Mouse (Mus musculus) midbrain, embryonic 15.5 days (tissue): ENCODE measurements around the gene Gm13287. TPM values are rescaled to one million over a fixed set of nuclear protein-coding genes. Genes with fewer than 3 reads are reported as not detected.
"Not testable (repeated sequence)": the region's sequence is repeated elsewhere in the genome, so short reads cannot be mapped to it uniquely, and the experiment has no call there.

Source experiments
- ATAC-seq: fragments of 200-750 bp; cut with Nextera tagmentation; replicated peaks from 2 replicates; pipeline ENCODE4 v1.8.0; 2017; ENCODE audit warnings: moderate TSS enrichment
- H3K27ac ChIP-seq: fragments of 300-500 bp; sonication (generic); 2 replicates; pipeline ENCODE4 v1.5.1; 2015; ENCODE audit warnings: mild to moderate bottlenecking, inconsistent platforms
- H3K27me3 ChIP-seq: fragments of 300-500 bp; sonication (generic); replicated peaks from 2 replicates; pipeline ENCODE4 v1.6.1; 2015; ENCODE audit warnings: inconsistent platforms
- H3K36me3 ChIP-seq: fragments of 300-500 bp; sonication (generic); replicated peaks from 2 replicates; pipeline ENCODE4 v1.6.1; 2015; ENCODE audit warnings: inconsistent platforms
- H3K4me1 ChIP-seq: fragments of 300-500 bp; sonication (generic); 2 replicates; pipeline ENCODE4 v1.6.1; 2015; ENCODE audit warnings: inconsistent platforms
- H3K4me2 ChIP-seq: fragments of 300-500 bp; sonication (generic); 2 replicates; pipeline ENCODE4 v1.6.1; 2015; ENCODE audit warnings: inconsistent platforms, mild to moderate bottlenecking, moderate library complexity
- H3K4me3 ChIP-seq: fragments of 300-500 bp; sonication (generic); 2 replicates; pipeline ENCODE4 v1.5.1; 2015; ENCODE audit warnings: mild to moderate bottlenecking, inconsistent platforms
- H3K9ac ChIP-seq: fragments of 300-500 bp; sonication (generic); 2 replicates; pipeline ENCODE4 v1.6.1; 2015; ENCODE audit warnings: mild to moderate bottlenecking, inconsistent platforms
- H3K9me3 ChIP-seq: fragments of 300-500 bp; sonication (generic); 2 replicates; pipeline ENCODE4 v1.6.1; 2016; ENCODE audit warnings: inconsistent platforms
- WGBS: fragments of 180-500 bp; shearing (Covaris S2); methylation state at CpG from one replicate; pipeline ENCODE4 v1.1.7; 2015; ENCODE audit warnings: mixed read lengths; 5-methylcytosine and 5-hydroxymethylcytosine counted together
- polyA plus RNA-seq: library from polyadenylated mRNA; unstranded; fragments of >200 nt; fragmentation: Nextera tagmentation; extraction: Ambion mirVana; gene quantifications from 2 replicates; pipeline ENCODE4 v1.2.1, GENCODE M21; 2015

Gene Gm13287
- polyA plus RNA-seq, 1 experiment from 2014 or later: not detected

DNA sequence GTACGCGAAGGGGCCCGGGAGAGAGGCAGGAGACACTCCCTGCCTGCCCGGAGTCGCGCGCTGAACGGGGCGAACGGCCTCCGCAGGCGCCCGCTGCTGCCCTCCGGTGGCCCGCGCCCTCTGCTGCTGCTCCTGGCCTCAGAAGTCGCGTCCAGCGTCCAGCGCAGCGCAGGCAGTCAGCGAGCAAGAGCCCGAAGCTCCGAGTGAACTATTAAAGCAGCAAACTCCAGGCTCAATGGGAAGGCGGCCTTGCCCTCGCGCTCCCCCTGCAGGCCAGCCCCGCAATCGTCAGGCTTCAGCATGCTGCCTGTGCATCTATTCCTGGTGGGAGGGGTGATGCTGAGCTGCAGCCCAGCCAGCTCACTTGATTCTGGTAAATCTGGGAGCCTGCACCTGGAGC lies 23.5 kb upstream of the Gm13287 start, which contains the start of gene Gm13272:
TSS of gene Gm13272 (plus strand) at position 301 of the 400 bp plus-strand sequence.
- not testable (repeated sequence) for ATAC-seq, H3K36me3 ChIP-seq, H3K27me3 ChIP-seq, H3K27ac ChIP-seq, H3K4me3 ChIP-seq, H3K4me1 ChIP-seq, H3K9me3 ChIP-seq, H3K4me2 ChIP-seq, H3K9ac ChIP-seq
- no CpG with 5 or more reads among the region's 29 CpGs for WGBS

DNA sequence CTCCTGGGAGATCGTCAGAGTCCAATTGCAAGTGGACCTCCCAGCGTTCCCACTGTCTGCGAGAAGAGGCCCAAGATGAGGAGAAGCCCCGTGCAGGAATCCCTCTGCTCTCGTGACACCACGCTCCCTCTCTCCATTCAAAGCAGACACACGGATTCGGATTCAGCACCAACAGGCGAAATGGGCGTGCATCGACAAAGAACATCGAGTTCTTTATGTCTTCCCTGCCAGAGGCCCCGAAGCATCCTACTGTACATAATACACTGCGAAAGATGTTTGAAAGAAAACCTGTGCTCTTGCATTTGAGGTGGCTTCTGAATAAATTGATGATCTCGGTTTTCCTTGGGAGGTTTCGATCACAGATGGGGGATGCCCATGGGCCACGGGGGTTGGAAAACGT lies 22.7 kb upstream of the Gm13287 start:
- not testable (repeated sequence) for H3K4me2 ChIP-seq, H3K27me3 ChIP-seq, H3K4me3 ChIP-seq, H3K9me3 ChIP-seq, H3K27ac ChIP-seq, ATAC-seq, H3K9ac ChIP-seq, H3K36me3 ChIP-seq, H3K4me1 ChIP-seq
- 52% methylated on average over 16 of the region's 18 CpGs for WGBS

DNA sequence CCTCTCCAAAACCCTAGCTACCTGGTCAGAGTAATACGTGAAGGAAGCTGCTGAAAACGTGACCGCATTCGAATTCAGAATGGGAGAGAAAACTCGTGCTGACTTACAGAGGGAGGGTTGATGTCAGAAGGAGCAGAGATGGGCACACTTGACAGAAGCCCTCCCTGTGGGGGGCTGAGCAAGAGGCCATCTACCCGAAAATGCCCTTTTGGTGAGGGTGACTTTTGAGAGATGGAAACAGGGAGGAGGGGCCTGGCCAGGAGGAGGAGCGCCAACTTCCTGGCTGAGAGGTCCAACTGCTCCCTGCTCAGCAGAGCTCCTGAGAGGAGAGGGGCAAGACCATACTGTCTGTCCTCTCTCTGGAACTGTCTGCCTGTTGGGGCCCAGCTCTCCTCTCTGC lies 21.2 kb upstream of the Gm13287 start, which contains the start of gene Ifnz:
TSS of gene Ifnz (plus strand) at position 301 of the 400 bp plus-strand sequence.
- peak within 1 kb of the TSS; percentile 45 for H3K4me2 ChIP-seq
- H3K27me3 ChIP-seq, H3K4me3 ChIP-seq, H3K9ac ChIP-seq, H3K36me3 ChIP-seq, H3K27ac ChIP-seq, H3K9me3 ChIP-seq, H3K4me1 ChIP-seq, ATAC-seq: not testable (repeated sequence)
- 19% methylated on average over 4 of the region's 7 CpGs for WGBS

DNA sequence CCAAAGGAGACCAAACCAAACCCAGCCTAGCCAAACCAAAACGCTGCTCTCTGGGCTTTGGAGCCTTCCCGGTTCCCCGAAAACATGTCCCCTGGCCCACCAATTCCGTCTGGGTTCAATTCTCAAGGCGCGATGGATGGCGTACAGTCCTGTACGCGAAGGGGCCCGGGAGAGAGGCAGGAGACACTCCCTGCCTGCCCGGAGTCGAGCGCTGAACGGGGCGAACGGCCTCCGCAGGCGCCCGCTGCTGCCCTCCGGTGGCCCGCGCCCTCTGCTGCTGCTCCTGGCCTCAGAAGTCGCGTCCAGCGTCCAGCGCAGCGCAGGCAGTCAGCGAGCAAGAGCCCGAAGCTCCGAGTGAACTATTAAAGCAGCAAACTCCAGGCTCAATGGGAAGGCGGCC lies 20.7 kb upstream of the Gm13287 start:
- not testable (repeated sequence) for H3K4me3 ChIP-seq, H3K9me3 ChIP-seq, H3K27me3 ChIP-seq, H3K36me3 ChIP-seq, H3K27ac ChIP-seq, H3K9ac ChIP-seq, H3K4me1 ChIP-seq, ATAC-seq
- WGBS: 0% methylated on average over 15 of the region's 31 CpGs
- peak overlapping the region; percentile 45 for H3K4me2 ChIP-seq

DNA sequence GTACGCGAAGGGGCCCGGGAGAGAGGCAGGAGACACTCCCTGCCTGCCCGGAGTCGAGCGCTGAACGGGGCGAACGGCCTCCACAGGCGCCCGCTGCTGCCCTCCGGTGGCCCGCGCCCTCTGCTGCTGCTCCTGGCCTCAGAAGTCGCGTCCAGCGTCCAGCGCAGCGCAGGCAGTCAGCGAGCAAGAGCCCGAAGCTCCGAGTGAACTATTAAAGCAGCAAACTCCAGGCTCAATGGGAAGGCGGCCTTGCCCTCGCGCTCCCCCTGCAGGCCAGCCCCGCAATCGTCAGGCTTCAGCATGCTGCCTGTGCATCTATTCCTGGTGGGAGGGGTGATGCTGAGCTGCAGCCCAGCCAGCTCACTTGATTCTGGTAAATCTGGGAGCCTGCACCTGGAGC lies 17.6 kb upstream of the Gm13287 start, which contains the start of gene Gm13276:
TSS of gene Gm13276 (plus strand) at position 301 of the 400 bp plus-strand sequence.
- ATAC-seq, H3K4me3 ChIP-seq, H3K36me3 ChIP-seq, H3K27me3 ChIP-seq, H3K4me1 ChIP-seq, H3K9ac ChIP-seq, H3K27ac ChIP-seq, H3K9me3 ChIP-seq, H3K4me2 ChIP-seq: not testable (repeated sequence)
- WGBS: no CpG with 5 or more reads among the region's 27 CpGs

DNA sequence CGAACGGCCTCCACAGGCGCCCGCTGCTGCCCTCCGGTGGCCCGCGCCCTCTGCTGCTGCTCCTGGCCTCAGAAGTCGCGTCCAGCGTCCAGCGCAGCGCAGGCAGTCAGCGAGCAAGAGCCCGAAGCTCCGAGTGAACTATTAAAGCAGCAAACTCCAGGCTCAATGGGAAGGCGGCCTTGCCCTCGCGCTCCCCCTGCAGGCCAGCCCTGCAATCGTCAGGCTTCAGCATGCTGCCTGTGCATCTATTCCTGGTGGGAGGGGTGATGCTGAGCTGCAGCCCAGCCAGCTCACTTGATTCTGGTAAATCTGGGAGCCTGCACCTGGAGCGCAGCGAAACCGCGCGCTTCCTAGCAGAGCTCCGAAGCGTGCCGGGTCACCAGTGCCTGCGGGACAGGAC lies 14.7 kb upstream of the Gm13287 start, which contains the start of gene Gm13277:
TSS of gene Gm13277 (plus strand) at position 231 of the 400 bp plus-strand sequence.
- not testable (repeated sequence) for H3K27me3 ChIP-seq, H3K4me3 ChIP-seq, H3K36me3 ChIP-seq, ATAC-seq, H3K9ac ChIP-seq, H3K27ac ChIP-seq, H3K4me1 ChIP-seq, H3K9me3 ChIP-seq, H3K4me2 ChIP-seq
- WGBS: 0% methylated on average over 3 of the region's 28 CpGs

DNA sequence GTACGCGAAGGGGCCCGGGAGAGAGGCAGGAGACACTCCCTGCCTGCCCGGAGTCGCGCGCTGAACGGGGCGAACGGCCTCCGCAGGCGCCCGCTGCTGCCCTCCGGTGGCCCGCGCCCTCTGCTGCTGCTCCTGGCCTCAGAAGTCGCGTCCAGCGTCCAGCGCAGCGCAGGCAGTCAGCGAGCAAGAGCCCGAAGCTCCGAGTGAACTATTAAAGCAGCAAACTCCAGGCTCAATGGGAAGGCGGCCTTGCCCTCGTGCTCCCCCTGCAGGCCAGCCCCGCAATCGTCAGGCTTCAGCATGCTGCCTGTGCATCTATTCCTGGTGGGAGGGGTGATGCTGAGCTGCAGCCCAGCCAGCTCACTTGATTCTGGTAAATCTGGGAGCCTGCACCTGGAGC lies 11.8 kb upstream of the Gm13287 start, which contains the start of gene Gm13278:
TSS of gene Gm13278 (plus strand) at position 301 of the 400 bp plus-strand sequence.
- not testable (repeated sequence) for H3K4me3 ChIP-seq, H3K4me1 ChIP-seq, ATAC-seq, H3K9ac ChIP-seq, H3K27ac ChIP-seq, H3K27me3 ChIP-seq, H3K4me2 ChIP-seq, H3K9me3 ChIP-seq, H3K36me3 ChIP-seq
- no CpG with 5 or more reads among the region's 28 CpGs for WGBS

DNA sequence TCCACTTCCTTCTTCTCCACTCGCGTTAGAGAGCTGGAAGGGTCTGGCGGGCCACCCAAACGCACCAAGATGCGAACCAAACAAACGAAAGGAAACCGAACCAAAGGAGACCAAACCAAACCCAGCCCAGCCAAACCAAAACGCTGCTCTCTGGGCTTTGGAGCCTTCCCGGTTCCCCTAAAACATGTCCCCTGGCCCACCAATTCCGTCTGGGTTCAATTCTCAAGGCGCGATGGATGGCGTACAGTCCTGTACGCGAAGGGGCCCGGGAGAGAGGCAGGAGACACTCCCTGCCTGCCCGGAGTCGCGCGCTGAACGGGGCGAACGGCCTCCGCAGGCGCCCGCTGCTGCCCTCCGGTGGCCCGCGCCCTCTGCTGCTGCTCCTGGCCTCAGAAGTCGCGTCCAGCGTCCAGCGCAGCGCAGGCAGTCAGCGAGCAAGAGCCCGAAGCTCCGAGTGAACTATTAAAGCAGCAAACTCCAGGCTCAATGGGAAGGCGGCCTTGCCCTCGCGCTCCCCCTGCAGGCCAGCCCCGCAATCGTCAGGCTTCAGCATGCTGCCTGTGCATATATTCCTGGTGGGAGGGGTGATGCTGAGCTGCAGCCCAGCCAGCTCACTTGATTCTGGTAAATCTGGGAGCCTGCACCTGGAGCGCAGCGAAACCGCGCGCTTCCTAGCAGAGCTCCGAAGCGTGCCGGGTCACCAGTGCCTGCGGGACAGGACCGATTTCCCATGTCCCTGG lies 8.9 kb upstream of the Gm13287 start, which contains the start of gene Gm13275:
TSS of gene Gm13275 (plus strand) at position 552 of the 740 bp plus-strand sequence.
- not testable (repeated sequence) for H3K27ac ChIP-seq, H3K4me2 ChIP-seq, H3K9ac ChIP-seq, H3K4me3 ChIP-seq, H3K36me3 ChIP-seq, ATAC-seq, H3K9me3 ChIP-seq, H3K27me3 ChIP-seq, H3K4me1 ChIP-seq
- 1% methylated on average over 18 of the region's 52 CpGs for WGBS

DNA sequence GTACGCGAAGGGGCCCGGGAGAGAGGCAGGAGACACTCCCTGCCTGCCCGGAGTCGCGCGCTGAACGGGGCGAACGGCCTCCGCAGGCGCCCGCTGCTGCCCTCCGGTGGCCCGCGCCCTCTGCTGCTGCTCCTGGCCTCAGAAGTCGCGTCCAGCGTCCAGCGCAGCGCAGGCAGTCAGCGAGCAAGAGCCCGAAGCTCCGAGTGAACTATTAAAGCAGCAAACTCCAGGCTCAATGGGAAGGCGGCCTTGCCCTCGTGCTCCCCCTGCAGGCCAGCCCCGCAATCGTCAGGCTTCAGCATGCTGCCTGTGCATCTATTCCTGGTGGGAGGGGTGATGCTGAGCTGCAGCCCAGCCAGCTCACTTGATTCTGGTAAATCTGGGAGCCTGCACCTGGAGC lies 6.0 kb upstream of the Gm13287 start, which contains the start of gene Gm13279:
TSS of gene Gm13279 (plus strand) at position 301 of the 400 bp plus-strand sequence.
- H3K4me1 ChIP-seq, H3K27ac ChIP-seq, ATAC-seq, H3K9me3 ChIP-seq, H3K9ac ChIP-seq, H3K36me3 ChIP-seq, H3K27me3 ChIP-seq, H3K4me3 ChIP-seq, H3K4me2 ChIP-seq: not testable (repeated sequence)
- WGBS: no CpG with 5 or more reads among the region's 28 CpGs

DNA sequence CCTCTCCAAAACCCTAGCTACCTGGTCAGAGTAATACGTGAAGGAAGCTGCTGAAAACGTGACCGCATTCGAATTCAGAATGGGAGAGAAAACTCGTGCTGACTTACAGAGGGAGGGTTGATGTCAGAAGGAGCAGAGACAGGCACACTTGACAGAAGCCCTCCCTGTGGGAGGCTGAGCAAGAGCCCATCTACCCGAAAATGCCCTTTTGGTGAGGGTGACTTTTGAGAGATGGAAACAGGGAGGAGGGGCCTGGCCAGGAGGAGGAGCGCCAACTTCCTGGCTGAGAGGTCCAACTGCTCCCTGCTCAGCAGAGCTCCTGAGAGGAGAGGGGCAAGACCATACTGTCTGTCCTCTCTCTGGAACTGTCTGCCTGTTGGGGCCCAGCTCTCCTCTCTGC lies 3.7 kb upstream of the Gm13287 start, which contains the start of gene Gm13285:
TSS of gene Gm13285 (plus strand) at position 301 of the 400 bp plus-strand sequence.
- not testable (repeated sequence) for ATAC-seq, H3K9ac ChIP-seq, H3K27ac ChIP-seq, H3K27me3 ChIP-seq, H3K9me3 ChIP-seq, H3K36me3 ChIP-seq, H3K4me2 ChIP-seq, H3K4me1 ChIP-seq, H3K4me3 ChIP-seq
- WGBS: 15% methylated on average over 5 of the region's 7 CpGs

DNA sequence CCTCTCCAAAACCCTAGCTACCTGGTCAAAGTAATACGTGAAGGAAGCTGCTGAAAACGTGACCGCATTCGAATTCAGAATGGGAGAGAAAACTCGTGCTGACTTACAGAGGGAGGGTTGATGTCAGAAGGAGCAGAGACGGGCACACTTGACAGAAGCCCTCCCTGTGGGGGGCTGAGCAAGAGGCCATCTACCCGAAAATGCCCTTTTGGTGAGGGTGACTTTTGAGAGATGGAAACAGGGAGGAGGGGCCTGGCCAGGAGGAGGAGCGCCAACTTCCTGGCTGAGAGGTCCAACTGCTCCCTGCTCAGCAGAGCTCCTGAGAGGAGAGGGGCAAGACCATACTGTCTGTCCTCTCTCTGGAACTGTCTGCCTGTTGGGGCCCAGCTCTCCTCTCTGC lies 2.2 kb downstream of the Gm13287 start, which contains the start of gene Gm13288:
TSS of gene Gm13288 (plus strand) at position 301 of the 400 bp plus-strand sequence.
- peak within 1 kb of the TSS; percentile 22; the same call in 1 of the 2 replicates for H3K4me3 ChIP-seq
- not testable (repeated sequence) for H3K36me3 ChIP-seq, H3K27me3 ChIP-seq, H3K4me1 ChIP-seq, H3K27ac ChIP-seq, H3K9me3 ChIP-seq, ATAC-seq, H3K9ac ChIP-seq
- whole genome bisulfite sequencing: no CpG with 5 or more reads among the region's 8 CpGs
- peak within 1 kb of the TSS; percentile 43 for H3K4me2 ChIP-seq

DNA sequence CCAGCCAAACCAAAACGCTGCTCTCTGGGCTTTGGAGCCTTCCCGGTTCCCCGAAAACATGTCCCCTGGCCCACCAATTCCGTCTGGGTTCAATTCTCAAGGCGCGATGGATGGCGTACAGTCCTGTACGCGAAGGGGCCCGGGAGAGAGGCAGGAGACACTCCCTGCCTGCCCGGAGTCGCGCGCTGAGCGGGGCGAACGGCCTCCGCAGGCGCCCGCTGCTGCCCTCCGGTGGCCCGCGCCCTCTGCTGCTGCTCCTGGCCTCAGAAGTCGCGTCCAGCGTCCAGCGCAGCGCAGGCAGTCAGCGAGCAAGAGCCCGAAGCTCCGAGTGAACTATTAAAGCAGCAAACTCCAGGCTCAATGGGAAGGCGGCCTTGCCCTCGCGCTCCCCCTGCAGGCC lies 2.7 kb downstream of the Gm13287 start:
- H3K27ac ChIP-seq, H3K36me3 ChIP-seq, H3K9me3 ChIP-seq, H3K4me1 ChIP-seq, H3K27me3 ChIP-seq, ATAC-seq, H3K9ac ChIP-seq: not testable (repeated sequence)
- Histone ChIP-seq H3K4me2 (peak overlapping the region; percentile 43), H3K4me3 (peak overlapping the region; percentile 22; the same call in 1 of the 2 replicates)
- WGBS: 0% methylated on average over 1 of the region's 34 CpGs

DNA sequence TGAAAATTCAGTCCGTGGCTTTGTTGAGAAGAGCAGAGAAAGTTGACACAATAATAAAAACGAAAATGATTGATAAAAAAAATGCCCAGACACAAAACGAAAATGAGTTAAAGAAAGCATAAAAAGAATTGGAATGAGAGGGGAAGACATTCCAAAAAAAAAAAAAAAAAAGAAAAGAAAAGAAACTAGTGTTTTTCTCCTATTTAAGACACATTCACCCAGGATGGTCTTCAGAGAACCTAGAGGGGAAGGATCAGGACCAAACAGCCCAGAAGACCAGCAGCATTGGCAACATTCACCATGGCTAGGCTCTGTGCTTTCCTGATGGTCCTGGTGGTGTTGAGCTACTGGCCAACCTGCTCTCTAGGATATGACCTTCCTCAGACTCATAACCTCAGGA lies 12.9 kb downstream of the Gm13287 start, which contains the start of gene Ifna7:
TSS of gene Ifna7 (plus strand) at position 301 of the 400 bp plus-strand sequence.
- no peaks in the 10 kb centered on the region for H3K36me3 ChIP-seq
- no peaks in the 10 kb centered on the region for H3K4me1 ChIP-seq
- no peak for ATAC-seq
- H3K9ac ChIP-seq: no peak within 1 kb of the TSS
- no peak within 1 kb of the TSS for H3K4me2 ChIP-seq
- no peak within 1 kb of the TSS for H3K27ac ChIP-seq
- H3K27me3 ChIP-seq: no peaks in the 10 kb centered on the region
- H3K4me3 ChIP-seq: no peak within 1 kb of the TSS
- WGBS: 61% methylated on average over 3 of the region's 3 CpGs
- H3K9me3 ChIP-seq: no peaks in the 10 kb centered on the region
